Mouse (Mus musculus) forebrain, postnatal 0 days (tissue): ENCODE measurements at regions not wholly inside any gene's neighbourhood (a gene's known extent, or its start where the extent isn't known, plus 50 kb on each side); places are given as distances from the start of the nearest gene placed in this dataset.

Source experiments
- ATAC-seq: fragments of 200-750 bp; cut with Nextera tagmentation; 2 replicates; pipeline ENCODE4 v1.8.0; 2017; ENCODE audit warnings: mild to moderate bottlenecking, moderate library complexity
- DNase-seq: peaks from one replicate; pipeline ENCODE4 v3.0.0-alpha.2; 2015
- H3K27ac ChIP-seq: fragments of 300-500 bp; sonication (generic); 2 replicates; pipeline ENCODE4 v1.5.1; 2014; ENCODE audit warnings: low read depth, mild to moderate bottlenecking, antibody characterized with exemption, low read length, moderate library complexity, mixed read lengths
- H3K27me3 ChIP-seq: fragments of 300-500 bp; sonication (generic); 2 replicates; pipeline ENCODE4 v1.6.1; 2014; ENCODE audit warnings: mild to moderate bottlenecking, low read length, mixed read lengths; ENCODE audit not compliant: insufficient read depth
- H3K36me3 ChIP-seq: fragments of 300-500 bp; sonication (generic); 2 replicates; pipeline ENCODE4 v1.6.1; 2014; ENCODE audit warnings: mild to moderate bottlenecking, moderate library complexity; ENCODE audit not compliant: insufficient read depth
- H3K4me1 ChIP-seq: fragments of 300-500 bp; sonication (generic); 2 replicates; pipeline ENCODE4 v1.6.1; 2014; ENCODE audit warnings: antibody characterized with exemption; ENCODE audit not compliant: insufficient read depth
- H3K4me2 ChIP-seq: fragments of 300-500 bp; sonication (generic); 2 replicates; pipeline ENCODE4 v1.6.1; 2014; ENCODE audit warnings: low read depth, mild to moderate bottlenecking, moderate library complexity
- H3K4me3 ChIP-seq: fragments of 300-500 bp; sonication (generic); 2 replicates; pipeline ENCODE4 v1.5.1; 2014; ENCODE audit warnings: low read depth, low read length, mixed read lengths
- H3K9ac ChIP-seq: fragments of 300-500 bp; sonication (generic); 2 replicates; pipeline ENCODE4 v1.6.1; 2014; ENCODE audit warnings: mild to moderate bottlenecking
- H3K9me3 ChIP-seq: fragments of 300-500 bp; sonication (generic); 2 replicates; pipeline ENCODE4 v1.6.1; 2016; ENCODE audit warnings: low read length
- CTCF ChIP-seq: sonication (generic); IDR thresholded peaks from 2 replicates; pipeline ENCODE4 v1.5.1; 2016; ENCODE audit warnings: antibody characterized with exemption, control low read depth, low read depth
- WGBS: fragments of 180-500 bp; shearing (Covaris S2); extraction: QIAGEN DNeasy Blood & Tissue Kit; methylation state at CpG from one replicate; pipeline ENCODE4 v1.1.7; 2014; 5-methylcytosine and 5-hydroxymethylcytosine counted together

GRCm38 (mm10) chr16:76223716-76224115 lies 149.9 kb downstream of the Nrip1 start:
- peak; percentile 35 for DNase-seq
- no peak for TF ChIP-seq CTCF
- WGBS, result 57% methylated on average over 4 of the region's 4 CpGs

GRCm38 (mm10) chr16:76222960-76223359 lies 150.7 kb downstream of the Nrip1 start:
- no peak for TF ChIP-seq CTCF
- 92% methylated on average over 5 of the region's 5 CpGs for WGBS
- no peaks in the 10 kb centered on the region for H3K9me3 ChIP-seq

More at GRCm38 (mm10) chr16:76223716-76224115, 149.9 kb downstream of the Nrip1 start:
- Histone ChIP-seq H3K9ac (no peak overlapping the region), H3K36me3 (no peaks in the 10 kb centered on the region), H3K27ac (no peak overlapping the region), H3K4me1 (no peaks in the 10 kb centered on the region), H3K4me3 (no peak overlapping the region), H3K9me3 (no peaks in the 10 kb centered on the region), H3K4me2 (no peak overlapping the region), H3K27me3 (no peaks in the 10 kb centered on the region)
- ATAC-seq, result peak; percentile 71

GRCm38 (mm10) chr16:76220466-76220865 lies 153.2 kb downstream of the Nrip1 start:
- TF ChIP-seq CTCF, result no peak

More at GRCm38 (mm10) chr16:76222960-76223359, 150.7 kb downstream of the Nrip1 start:
- DNase-seq, result no peak
- no peak overlapping the region for H3K4me3 ChIP-seq
- H3K27me3 ChIP-seq, result no peaks in the 10 kb centered on the region
- no peak for ATAC-seq
- no peak overlapping the region for H3K9ac ChIP-seq
- H3K4me1 ChIP-seq, result no peaks in the 10 kb centered on the region
- no peak overlapping the region for H3K4me2 ChIP-seq
- H3K36me3 ChIP-seq, result no peaks in the 10 kb centered on the region
- no peak overlapping the region for H3K27ac ChIP-seq

GRCm38 (mm10) chr16:76219233-76219632 lies 154.4 kb downstream of the Nrip1 start:
- H3K36me3 ChIP-seq, result no peaks in the 10 kb centered on the region
- H3K27ac ChIP-seq, result no peak overlapping the region
- TF ChIP-seq CTCF, result no peak
- no peaks in the 10 kb centered on the region for H3K27me3 ChIP-seq
- no peak for DNase-seq
- H3K4me2 ChIP-seq, result no peak overlapping the region
- no peak for ATAC-seq
- no peaks in the 10 kb centered on the region for H3K4me1 ChIP-seq
- H3K9me3 ChIP-seq, result no peaks in the 10 kb centered on the region
- H3K4me3 ChIP-seq, result no peak overlapping the region
- no peak overlapping the region for H3K9ac ChIP-seq

More at GRCm38 (mm10) chr16:76220466-76220865, 153.2 kb downstream of the Nrip1 start:
- Histone ChIP-seq H3K36me3 (no peaks in the 10 kb centered on the region), H3K9ac (no peak overlapping the region), H3K4me2 (no peak overlapping the region), H3K4me3 (no peak overlapping the region), H3K9me3 (no peaks in the 10 kb centered on the region), H3K27ac (no peak overlapping the region), H3K4me1 (no peaks in the 10 kb centered on the region), H3K27me3 (no peaks in the 10 kb centered on the region)
- ATAC-seq (no peak), DNase-seq (no peak)
- 91% methylated on average over 3 of the region's 3 CpGs for WGBS

GRCm38 (mm10) chr16:76218310-76219170 lies 155.1 kb downstream of the Nrip1 start:
- no peak overlapping the region for H3K4me3 ChIP-seq
- no peaks in the 10 kb centered on the region for H3K27me3 ChIP-seq
- H3K9me3 ChIP-seq, result no peaks in the 10 kb centered on the region
- 94% methylated on average over 11 of the region's 11 CpGs for WGBS
- no peak overlapping the region for H3K27ac ChIP-seq
- no peaks in the 10 kb centered on the region for H3K4me1 ChIP-seq
- no peak for ATAC-seq
- no peaks in the 10 kb centered on the region for H3K36me3 ChIP-seq
- DNase-seq, result no peak
- H3K4me2 ChIP-seq, result no peak overlapping the region
- no peak overlapping the region for H3K9ac ChIP-seq
- TF ChIP-seq CTCF, result no peak

GRCm38 (mm10) chr16:76216184-76216583 lies 157.4 kb downstream of the Nrip1 start:
- H3K9me3 ChIP-seq, result no peaks in the 10 kb centered on the region
- H3K4me2 ChIP-seq, result no peak overlapping the region
- H3K27me3 ChIP-seq, result no peaks in the 10 kb centered on the region
- DNase-seq (no peak), ATAC-seq (no peak)
- no peak overlapping the region for H3K4me3 ChIP-seq
- H3K4me1 ChIP-seq, result no peaks in the 10 kb centered on the region
- H3K36me3 ChIP-seq, result no peaks in the 10 kb centered on the region
- WGBS, result 58% methylated on average over 8 of the region's 9 CpGs
- no peak overlapping the region for H3K9ac ChIP-seq
- TF ChIP-seq CTCF, result no peak
- H3K27ac ChIP-seq, result no peak overlapping the region

GRCm38 (mm10) chr16:76215558-76215957 lies 158.1 kb downstream of the Nrip1 start:
- Histone ChIP-seq H3K4me2 (no peak overlapping the region), H3K4me3 (no peak overlapping the region), H3K27ac (no peak overlapping the region), H3K27me3 (no peaks in the 10 kb centered on the region), H3K4me1 (no peaks in the 10 kb centered on the region), H3K9ac (no peak overlapping the region), H3K36me3 (no peaks in the 10 kb centered on the region), H3K9me3 (no peaks in the 10 kb centered on the region)
- 63% methylated on average over 5 of the region's 5 CpGs for whole genome bisulfite sequencing
- no peak for DNase-seq
- TF ChIP-seq CTCF, result no peak
- ATAC-seq, result no peak
